Mouse (Mus musculus): ENCODE data around the gene 1500009C09Rik. TPM values are rescaled to one million over a fixed set of nuclear protein-coding genes. Genes with fewer than 3 reads are reported as not detected.

Gene 1500009C09Rik
- total RNA-seq, 2 experiments from 2014 or later, result not detected

GRCm38 (mm10) chr15:82247131-82247776, 4.9 kb upstream of the 1500009C09Rik start:
- no peak for DNase-seq (ENCODE audit: low spot score)

- DNase-seq (ENCODE audit: low spot score), result no peak
These were observed 618 bp upstream of the 1500009C09Rik start for GRCm38 (mm10) chr15:82251579-82251978.

- DNase-seq (ENCODE audit: low spot score), result no peak
These were observed 3.1 kb downstream of the 1500009C09Rik start for GRCm38 (mm10) chr15:82255248-82255647.

- no peak for DNase-seq (ENCODE audit: low spot score)
These were observed 3.8 kb downstream of the 1500009C09Rik start for GRCm38 (mm10) chr15:82255944-82256383.

- DNase-seq (ENCODE audit: low spot score), result peak; percentile 33
These were observed 7.3 kb downstream of the 1500009C09Rik start for GRCm38 (mm10) chr15:82259510-82259909.

GRCm38 (mm10) chr15:82266356-82266755, 14.2 kb downstream of the 1500009C09Rik start:
- peak; percentile 58 for DNase-seq (ENCODE audit: low spot score)

- no peak for DNase-seq (ENCODE audit: low spot score)
These were observed 16.0 kb downstream of the 1500009C09Rik start for GRCm38 (mm10) chr15:82268185-82268584.

GRCm38 (mm10) chr15:82268783-82269182, 16.6 kb downstream of the 1500009C09Rik start:
- no peak for DNase-seq (ENCODE audit: low spot score)

- DNase-seq (ENCODE audit: low spot score), result peak; percentile 37
These were observed 19.0 kb downstream of the 1500009C09Rik start for GRCm38 (mm10) chr15:82271201-82271600.

GRCm38 (mm10) chr15:82272295-82272694, 20.1 kb downstream of the 1500009C09Rik start:
- no peak for DNase-seq (ENCODE audit: low spot score)

GRCm38 (mm10) chr15:82274593-82274926, 22.4 kb downstream of the 1500009C09Rik start, which contains the start of gene Sept3:
Gene Sept3 (plus strand): TSS chr15:82274893.
- DNase-seq (ENCODE audit: low spot score), result no peak

- DNase-seq (ENCODE audit: low spot score), result no peak
These were observed 23.0 kb downstream of the 1500009C09Rik start for GRCm38 (mm10) chr15:82274927-82275901.

GRCm38 (mm10) chr15:82277591-82277990, 25.4 kb downstream of the 1500009C09Rik start:
- DNase-seq (ENCODE audit: low spot score), result no peak

- DNase-seq (ENCODE audit: low spot score), result no peak
These were observed 28.4 kb downstream of the 1500009C09Rik start for GRCm38 (mm10) chr15:82280638-82281037.

GRCm38 (mm10) chr15:82286157-82286556, 34.0 kb downstream of the 1500009C09Rik start:
- DNase-seq (ENCODE audit: low spot score), result no peak

- no peak for DNase-seq (ENCODE audit: low spot score)
These were observed 38.1 kb downstream of the 1500009C09Rik start for GRCm38 (mm10) chr15:82290252-82290651.

GRCm38 (mm10) chr15:82292851-82293250, 40.7 kb downstream of the 1500009C09Rik start:
- DNase-seq (ENCODE audit: low spot score), result no peak

GRCm38 (mm10) chr15:82293271-82293711, 41.1 kb downstream of the 1500009C09Rik start:
- no peak for DNase-seq (ENCODE audit: low spot score)

- DNase-seq (ENCODE audit: low spot score), result no peak
These were observed 41.9 kb downstream of the 1500009C09Rik start for GRCm38 (mm10) chr15:82294059-82294458.

GRCm38 (mm10) chr15:82298764-82299561, 46.8 kb downstream of the 1500009C09Rik start, which contains the start of gene Wbp2nl:
Gene Wbp2nl (plus strand): TSS chr15:82298954.
- no peak for DNase-seq (ENCODE audit: low spot score)

- DNase-seq (ENCODE audit: low spot score), result no peak
These were observed 54.9 kb downstream of the 1500009C09Rik start for GRCm38 (mm10) chr15:82307107-82307506.
